In genomic region chr11:83440081-83441064, GRCm38 (mm10) we compare ENCODE assay signal across 1 mouse cellular context.
A peak's percentile ranks its signal among the peaks of the same experiment; 100 is the strongest.
TF ChIP-seq lines count a peak whose summit lies in the region.

No protein-coding gene starts in this region.

TF ChIP-seq in CH12.LX, 34 proteins besides CTCF, POLR2A, EP300 and RAD21 (continued from another document):
- TF ChIP-seq SIN3A (IDR thresholded peaks at IDR 0.05; ENCODE audit: low read length) (peak; percentile 84), BHLHE40 (IDR thresholded peaks at IDR 0.05; ENCODE audit: low read depth, low read length) (0 out of 2 replicates have a peak, but pooled peaks have one; percentile 10), KAT2A (IDR thresholded peaks at IDR 0.05; ENCODE audit: insufficient replicate concordance, low read length) (0 out of 2 replicates have a peak, but pooled peaks have one; percentile 9), TCF12 (IDR thresholded peaks at IDR 0.05; ENCODE audit: low read depth, low read length) (peak; percentile 75), MAZ (IDR thresholded peaks at IDR 0.05; ENCODE audit: low read depth, low read length) (peak; percentile 57; the same call in 1 of the 2 replicates), NRF1 (IDR thresholded peaks at IDR 0.05; ENCODE audit: low read depth, low read length) (0 out of 2 replicates have a peak, but pooled peaks have one; percentile 8), ZC3H11A (IDR thresholded peaks at IDR 0.05; ENCODE audit: low read depth, low read length) (peak; percentile 40), ETS1 (conservative IDR thresholded peaks at IDR 0.05; ENCODE audit: low read depth, low read length) (no peak; the same call in 1 of the 2 replicates), TBP (conservative IDR thresholded peaks at IDR 0.05; ENCODE audit: low read depth, low read length) (no peak), CHD1 (IDR thresholded peaks at IDR 0.05; ENCODE audit: low read depth, low read length) (no peak), IRF4 (IDR thresholded peaks at IDR 0.05; ENCODE audit: low read depth, low read length) (peak; percentile 78), HCFC1 (IDR thresholded peaks at IDR 0.05; ENCODE audit: low read depth, low read length) (peak; percentile 10; the same call in 1 of the 2 replicates), RCOR1 (conservative IDR thresholded peaks at IDR 0.05; ENCODE audit: low read depth, low read length) (no peak), MYC (IDR thresholded peaks at IDR 0.05; ENCODE audit: low read depth, low read length) (peak; percentile 65; the same call in 1 of the 2 replicates), SMC3 (IDR thresholded peaks at IDR 0.05; ENCODE audit: low read depth, low read length) (peak; percentile 86), ZMIZ1 (IDR thresholded peaks at IDR 0.05; ENCODE audit: low read depth, low read length) (peak; percentile 42; the same call in 1 of the 2 replicates), USF2 (conservative IDR thresholded peaks at IDR 0.05; ENCODE audit: low read depth, low read length) (no peak)
